Mouse (Mus musculus) testis, postnatal 10 days (tissue): ENCODE data around the gene Rbp2.
A peak's percentile ranks its signal among the peaks of the same experiment; 100 is the strongest.

Experiments
- DNase-seq: peaks from one replicate; pipeline ENCODE4 v3.0.0; 2021; ENCODE audit warnings: low spot score

Rbp2 gene

DNA sequence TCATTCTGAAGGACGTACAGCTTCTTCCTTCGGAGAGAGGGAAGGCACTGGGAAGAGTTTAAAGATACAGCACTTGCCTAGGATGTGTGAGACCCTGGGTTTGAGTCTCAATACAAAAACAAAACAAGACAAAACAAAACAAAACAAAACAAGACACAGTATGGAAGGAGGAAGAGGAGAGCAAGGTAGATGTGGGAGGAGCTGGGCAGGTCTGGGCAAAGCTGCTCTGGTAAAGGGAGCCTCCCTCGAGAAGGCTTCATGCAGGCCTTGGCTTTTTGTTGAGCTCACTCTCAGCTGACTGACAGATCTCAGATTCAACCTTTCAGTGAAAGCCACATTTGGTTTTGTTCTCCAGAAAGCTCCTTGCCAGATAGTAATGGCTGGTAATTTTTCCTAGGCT lies at the start of gene Rbp2:
TSS of gene Rbp2 (plus strand) at position 301 of the 400 bp plus-strand sequence.
- no peak for DNase-seq

DNA sequence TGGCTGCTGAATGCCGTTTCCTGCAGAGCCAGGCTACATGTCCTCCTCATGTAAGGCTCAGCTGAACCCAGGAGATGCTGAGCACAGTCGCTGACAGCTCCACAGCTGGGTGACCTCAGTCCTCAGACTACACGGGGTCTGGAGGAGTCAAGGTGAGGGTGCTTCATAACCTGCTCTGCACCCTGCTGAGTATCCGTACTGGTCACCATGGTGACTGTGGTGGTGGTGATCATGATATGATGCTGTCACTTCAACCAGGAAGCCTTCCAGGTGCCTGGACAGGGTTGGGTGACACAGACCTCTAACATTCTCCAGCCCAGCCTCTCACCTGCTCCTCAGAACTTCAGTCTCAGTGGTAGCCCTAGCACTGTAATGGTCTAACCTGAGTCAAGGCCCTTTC lies 48.1 kb upstream of the Rbp2 start:
- DNase-seq: no peak

DNA sequence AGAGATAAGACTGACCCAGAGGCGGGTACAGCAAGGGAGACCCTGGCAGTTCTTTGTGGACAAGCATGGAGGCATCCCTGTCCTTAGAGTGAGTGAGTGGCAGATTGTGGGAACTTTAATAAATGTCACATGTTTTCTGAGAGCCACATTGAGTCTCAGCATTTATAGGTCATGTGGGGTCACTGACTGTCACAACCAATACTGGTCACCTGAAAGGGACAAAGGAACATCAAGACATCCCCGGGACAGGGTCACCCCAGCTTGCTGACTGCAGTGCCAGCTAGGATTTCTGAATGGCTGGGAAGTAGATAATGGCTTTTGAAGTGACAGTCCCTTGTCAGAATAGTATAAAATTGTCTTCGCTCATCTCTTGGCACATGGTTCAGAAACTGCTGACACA lies 46.8 kb upstream of the Rbp2 start:
- DNase-seq: no peak

DNA sequence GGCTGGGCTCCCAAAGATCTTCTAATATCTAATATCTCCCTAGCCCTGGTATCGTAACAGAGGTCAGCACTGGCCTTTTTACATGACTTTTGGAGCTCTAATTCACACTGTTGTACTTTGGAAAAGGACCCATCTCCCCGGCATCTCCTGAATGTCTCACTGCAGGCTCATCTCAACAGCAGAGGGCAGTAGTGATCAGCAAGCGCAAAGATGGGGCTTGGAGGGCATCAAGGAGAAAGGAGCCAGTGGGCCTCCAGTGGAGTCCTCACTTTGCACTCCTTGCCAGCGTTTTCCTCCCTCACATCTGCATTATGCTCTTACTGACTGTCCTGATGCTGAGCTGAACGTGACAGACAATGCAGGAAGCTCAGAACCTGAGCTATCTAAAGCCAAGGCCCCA lies 43.3 kb upstream of the Rbp2 start:
- DNase-seq: peak; percentile 68

DNA sequence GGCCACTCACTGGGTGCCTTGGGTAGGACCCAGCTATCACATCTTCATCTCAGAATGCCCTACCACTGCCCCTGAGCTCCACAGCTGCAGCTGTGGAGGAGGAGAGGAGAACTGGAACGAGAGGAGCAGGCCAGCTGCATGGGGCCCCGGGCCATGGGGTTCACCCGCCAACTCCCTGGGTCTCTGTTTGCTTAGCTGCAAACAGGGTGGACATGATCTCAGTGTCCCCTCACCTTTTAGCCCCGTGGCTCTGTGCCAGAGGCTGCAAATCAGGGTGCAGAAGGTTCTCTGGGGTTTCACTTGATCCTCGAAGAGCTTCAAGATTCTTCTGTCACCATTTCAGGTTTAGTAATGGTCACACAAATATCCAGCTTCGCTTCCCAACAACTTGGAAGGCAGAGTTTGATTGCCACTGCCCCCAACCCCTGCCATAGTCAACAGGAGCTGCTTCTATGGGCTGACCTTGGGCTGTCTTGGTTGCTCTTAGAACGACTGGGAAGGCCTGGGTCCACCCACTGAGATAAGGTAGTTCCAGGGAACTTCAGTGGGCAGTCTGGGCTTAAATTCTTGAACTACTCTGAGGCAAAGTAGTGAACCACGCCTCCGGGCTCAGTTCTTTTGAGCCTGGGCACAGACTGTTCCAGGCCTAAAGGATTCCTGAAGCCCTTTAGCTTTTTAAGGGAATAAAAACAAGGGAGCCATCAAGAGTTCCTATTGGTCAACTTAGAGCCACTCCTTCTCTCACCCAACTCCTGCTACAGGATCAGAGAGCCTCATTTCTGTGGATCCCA lies 40.4 kb upstream of the Rbp2 start:
- peak; percentile 72 for DNase-seq

DNA sequence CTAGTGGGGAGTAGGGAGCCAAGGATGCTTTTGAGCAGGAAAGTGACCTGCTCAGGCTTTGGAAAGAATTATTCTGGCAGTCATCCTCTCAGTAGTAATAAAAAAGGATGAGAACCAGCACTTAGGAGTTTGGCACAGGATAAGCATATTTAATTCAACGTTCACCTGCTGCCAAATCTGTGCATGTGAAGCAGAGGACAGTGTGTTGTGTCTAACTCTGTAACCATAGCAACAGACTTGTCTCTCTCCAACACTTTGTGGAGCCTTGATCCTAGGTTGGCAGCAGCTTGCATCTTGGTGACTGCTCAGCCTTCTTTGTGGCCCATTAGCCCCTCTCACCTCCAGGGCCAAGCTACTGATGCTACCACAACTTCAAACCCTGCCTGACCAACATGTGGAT lies 34.9 kb upstream of the Rbp2 start:
- DNase-seq: no peak

DNA sequence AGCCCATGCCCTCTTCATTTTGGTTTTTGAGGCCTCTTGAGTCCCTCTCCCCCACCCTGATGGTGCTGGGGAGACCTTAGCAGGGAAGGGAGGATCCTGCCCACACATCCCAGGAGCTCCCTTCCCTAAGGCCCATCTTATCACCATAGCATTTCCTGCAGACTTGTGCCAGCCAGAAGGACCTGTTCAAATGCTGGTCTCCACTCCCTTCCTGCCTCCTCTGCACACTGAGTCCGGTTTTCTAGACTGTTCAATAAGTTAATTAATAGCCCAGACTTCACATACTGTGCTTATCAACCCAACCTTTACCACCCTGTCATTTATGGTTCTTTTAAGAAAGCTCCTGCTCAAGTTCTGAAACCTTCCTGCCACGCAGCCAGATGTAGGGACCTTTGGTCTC lies 19.2 kb upstream of the Rbp2 start:
- no peak for DNase-seq

DNA sequence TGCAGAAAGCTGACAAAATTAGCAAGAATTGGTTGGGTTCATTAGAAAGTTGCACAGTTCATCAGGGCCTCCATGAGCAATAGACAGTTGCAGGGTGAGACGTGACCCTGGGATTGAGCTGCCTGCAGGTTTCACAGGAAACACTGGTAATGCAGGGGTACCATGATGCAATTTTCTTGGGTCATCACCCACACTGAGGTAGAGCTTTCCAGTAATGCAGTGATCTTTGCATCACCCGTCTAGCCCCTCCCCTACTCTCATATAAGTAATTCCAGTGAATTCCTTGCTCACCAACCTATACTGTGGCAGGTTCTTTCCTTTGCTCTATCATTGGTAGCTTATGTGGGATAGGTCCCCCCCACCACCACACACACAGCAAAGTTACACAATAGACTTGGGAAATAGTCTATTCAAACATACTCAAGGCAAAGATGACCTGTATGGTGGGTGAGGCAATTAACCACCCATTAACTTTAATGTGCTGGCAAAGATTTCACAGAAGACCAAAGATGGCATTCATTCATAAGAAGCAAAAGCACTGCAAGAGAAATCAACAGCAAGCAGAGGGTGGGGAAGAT lies 5.7 kb upstream of the Rbp2 start:
- no peak for DNase-seq

DNA sequence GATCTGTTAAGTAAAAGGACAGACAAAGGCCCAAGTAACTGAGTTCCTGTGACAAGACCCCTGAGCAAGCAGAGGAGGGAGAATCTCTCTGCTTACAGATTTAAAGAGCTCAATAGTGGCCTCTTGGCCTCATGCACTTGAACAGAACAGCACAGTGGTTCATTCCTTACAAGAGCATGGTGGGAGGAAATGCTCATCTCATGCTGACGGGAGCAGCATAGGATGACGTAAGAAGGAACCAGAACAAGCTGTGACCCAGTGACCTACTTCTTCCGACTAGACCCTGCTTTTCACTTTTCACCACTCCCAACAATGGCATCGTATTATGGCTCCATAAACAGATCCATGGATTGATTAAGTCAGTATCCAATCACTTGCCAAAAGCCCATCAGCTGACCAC lies 3.7 kb upstream of the Rbp2 start:
- DNase-seq: no peak

DNA sequence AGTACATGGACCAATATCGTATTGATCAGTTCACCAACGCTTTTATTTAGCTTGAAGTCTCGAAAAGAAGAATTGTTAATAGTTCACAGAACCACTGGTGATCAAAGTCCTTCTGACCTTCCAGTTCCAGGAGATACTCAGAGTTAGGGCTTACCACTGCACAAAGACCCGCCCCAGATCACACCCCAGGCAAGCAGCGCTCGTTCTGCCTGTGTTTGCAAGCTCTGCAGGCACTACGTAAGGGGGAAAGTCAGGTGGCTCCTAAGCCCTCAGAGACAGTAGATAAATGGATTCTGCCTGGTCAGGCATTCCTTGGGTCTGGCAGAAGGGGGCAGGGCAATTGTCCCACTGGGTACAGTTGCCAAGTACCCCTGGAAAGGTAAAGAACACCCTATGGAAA lies 895 bp upstream of the Rbp2 start:
- no peak for DNase-seq

DNA sequence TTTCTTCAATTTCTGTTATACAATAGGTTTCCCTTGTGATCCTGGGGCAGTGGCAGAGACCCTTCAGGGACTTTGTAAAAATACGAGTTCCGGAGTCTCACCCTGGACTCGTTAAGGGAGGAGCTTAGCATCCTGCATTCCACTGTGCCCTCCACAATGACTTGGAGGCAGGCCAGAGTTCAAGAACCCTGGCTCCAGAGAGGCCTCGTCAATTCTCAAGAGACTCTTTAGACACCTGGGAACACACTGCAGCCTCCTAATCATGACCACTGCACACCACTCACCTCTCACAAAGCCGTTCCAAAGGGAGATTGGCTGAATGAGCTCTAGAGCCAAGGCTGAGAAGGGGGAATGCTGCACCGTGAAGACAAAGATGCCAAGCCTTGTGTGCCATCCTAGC lies 1.4 kb downstream of the Rbp2 start:
- DNase-seq: no peak

DNA sequence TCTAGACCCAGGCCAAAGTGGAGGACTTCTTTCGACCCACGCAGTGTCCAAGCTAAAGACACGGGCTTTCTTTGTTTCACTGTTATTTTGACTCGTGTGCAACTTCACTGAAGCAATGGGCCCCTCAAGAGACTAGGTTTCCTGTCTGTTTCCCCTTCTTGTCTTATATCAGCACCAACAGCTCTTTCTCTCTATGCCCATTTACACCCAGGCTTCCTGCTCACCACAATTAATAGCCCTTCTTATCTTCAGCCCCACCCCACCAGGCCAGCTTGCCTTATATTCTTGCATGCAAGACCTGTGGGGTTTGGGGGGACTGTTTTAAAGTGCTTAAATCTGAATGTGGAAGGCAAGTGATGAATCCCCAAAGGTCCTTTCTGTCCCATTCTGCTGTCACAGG lies 3.6 kb downstream of the Rbp2 start:
- DNase-seq: no peak

DNA sequence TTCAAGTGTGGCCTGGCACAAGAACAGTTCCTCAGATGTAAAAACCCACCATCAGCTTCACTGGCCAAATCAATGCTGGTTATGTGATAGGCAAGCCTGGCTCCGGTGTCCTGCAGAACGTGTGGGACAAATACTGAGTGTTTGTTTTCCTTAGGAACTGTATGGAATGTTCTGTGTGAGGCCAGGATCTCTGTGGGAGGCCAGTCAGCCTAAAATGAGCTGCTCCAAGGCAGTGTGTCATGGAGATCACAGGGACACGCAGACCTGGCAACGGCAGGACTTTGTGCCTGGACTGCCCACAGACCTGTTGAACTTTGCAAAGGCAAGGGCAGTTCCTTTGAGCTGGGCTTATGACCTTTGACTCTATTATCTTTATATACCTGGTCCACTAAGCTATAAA lies 4.2 kb downstream of the Rbp2 start:
- no peak for DNase-seq

DNA sequence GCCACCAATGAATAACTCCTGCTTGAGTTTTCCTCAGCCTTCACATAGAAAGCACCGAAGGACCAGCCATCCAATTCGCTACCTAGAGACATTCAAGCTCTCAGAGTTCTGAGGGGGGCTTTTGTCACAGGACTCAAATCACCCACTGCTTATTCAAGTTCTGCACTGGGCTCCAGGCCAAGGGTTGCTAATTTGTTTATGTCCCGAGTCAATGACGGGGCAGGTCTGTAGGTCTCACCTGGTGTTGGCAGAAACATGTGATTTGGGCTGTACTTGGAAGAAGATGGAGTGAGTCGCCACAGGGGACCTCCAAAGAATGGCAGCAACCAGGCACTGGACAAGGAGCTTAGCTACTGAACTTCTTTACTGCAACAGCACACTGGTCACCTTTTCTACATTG lies 5.2 kb downstream of the Rbp2 start:
- no peak for DNase-seq

DNA sequence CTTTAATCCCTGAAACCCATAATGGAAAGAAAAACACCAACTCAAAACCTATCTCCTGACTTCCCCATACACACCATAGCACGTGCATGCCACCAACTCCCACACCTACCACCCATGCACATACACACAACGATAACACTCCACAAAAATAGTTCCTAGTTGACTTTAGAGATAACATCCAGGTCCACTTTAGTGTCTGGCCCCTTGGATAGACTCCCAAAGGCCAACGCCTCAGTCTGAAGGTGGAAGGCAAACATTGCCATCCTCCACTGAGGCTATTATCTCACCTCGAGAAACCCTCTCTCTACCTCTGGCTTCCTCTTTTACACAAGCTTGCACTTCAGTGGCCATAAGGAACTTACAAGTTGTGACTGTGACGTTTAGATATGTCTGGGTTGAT lies 6.3 kb downstream of the Rbp2 start:
- DNase-seq: no peak

DNA sequence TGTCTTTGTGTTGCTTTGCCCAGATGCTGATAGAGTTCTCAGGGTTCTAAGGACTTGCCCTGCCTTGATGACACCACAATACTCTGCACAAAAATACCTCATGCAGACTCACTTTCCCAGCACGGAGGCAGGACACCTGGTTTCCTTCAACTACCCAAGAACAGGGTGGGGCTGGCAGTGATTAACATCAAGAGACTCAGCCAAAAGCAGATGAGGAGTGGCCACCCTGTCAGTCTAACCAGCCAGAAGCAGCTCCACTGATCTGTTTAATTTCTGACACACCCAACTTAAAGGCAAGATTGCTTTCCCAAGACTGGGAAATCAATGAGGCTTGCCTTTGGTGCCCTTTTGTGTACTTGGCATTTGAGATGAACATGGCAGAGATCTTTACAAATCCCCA lies 6.9 kb downstream of the Rbp2 start:
- no peak for DNase-seq

DNA sequence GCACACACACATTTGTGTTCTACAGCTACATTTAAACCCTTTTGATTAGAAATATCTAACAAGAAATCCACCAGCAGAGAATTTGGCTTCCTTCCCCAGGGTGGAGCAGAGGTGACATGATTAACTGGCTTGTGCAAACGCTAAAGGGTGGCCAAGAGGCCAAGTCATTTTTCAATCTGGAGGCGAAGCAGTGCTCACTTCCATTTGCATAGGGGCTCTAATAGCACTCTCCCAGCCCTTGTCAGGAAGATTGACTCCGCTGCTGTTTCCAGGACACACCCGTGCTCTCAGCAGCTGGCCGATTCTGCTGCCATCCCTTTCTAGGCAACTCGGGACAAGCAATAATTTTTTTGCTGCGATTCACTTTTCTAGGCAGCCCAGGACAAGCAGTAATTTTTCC lies 11.2 kb downstream of the Rbp2 start:
- DNase-seq: no peak

DNA sequence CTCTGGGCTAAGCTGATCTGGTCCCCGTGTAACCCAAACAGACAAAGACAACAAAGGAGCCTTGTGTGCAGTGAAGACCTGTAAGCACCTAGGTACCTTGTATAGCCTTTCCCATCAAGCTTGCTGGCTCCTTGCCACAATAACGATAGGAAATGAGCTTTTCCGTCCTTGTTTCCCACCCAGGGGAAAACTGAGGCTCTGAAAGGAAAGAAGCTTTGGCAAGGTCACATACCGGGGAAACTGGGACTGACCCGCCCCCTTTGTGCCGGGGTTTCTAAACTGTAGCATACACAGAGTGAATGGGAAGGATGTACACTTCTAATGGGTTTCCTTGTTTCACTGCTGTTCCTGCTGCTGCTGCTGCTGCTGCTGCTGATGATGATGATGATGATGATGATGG lies 12.1 kb downstream of the Rbp2 start:
- DNase-seq: no peak

DNA sequence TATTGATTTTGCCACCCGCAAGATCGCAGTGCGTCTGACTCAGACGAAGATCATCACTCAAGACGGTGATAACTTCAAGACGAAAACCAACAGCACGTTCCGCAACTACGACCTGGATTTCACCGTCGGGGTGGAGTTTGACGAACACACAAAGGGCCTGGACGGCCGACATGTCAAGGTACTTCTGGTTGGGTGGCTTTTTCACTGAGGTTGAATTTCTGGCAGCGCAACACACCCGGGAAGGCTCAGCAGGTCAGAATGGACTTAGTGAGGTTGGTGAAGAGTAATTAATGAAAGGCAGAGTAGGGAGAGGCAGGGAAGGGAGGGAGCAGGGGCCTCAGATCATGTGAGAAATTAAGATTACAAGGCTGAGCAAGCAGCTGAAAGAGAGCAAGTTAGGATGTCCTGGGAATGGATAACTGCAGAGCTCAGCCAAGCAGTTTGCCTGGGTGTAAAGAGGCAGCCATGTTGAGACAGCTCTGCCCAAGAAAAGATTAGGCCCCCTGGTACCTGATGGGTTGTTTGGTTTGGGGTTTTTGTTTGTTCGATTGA lies 12.9 kb downstream of the Rbp2 start:
- DNase-seq: no peak

DNA sequence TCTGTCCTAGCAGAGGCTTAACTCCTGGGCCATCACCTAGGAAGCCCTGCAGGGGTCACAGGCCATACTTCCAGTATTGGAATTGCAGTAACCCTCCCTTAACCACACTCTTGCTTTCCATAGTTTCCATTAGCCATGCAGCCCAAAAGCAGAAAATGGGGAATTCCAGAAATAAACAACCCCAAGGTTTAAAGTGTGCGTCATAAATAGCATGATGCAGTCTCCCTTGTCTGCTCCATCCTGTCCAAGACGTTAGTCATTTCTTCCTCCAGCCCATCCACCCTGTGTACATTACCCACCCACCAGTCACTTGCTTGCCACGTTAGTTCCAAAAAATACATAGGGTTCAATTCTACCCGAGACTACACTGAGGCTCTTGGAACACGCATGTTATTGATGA lies 13.7 kb downstream of the Rbp2 start:
- DNase-seq: no peak

DNA sequence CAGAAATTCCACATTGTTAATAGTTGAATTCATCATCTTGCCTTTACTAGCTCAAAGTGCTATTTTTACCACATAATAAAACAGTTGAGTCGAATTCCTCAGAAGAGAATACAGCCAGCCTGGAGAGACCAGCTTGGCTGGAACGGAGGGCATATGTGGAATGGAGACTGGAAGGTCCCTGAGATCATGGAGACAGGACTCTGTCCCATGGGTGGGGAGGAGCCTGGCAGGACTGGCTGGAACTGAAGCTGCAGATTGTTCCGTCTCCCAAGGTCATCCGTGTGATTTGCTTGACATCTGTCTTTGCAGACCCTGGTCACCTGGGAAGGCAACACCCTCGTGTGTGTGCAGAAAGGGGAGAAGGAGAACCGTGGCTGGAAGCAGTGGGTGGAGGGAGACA lies 21.6 kb downstream of the Rbp2 start:
- DNase-seq: no peak

DNA sequence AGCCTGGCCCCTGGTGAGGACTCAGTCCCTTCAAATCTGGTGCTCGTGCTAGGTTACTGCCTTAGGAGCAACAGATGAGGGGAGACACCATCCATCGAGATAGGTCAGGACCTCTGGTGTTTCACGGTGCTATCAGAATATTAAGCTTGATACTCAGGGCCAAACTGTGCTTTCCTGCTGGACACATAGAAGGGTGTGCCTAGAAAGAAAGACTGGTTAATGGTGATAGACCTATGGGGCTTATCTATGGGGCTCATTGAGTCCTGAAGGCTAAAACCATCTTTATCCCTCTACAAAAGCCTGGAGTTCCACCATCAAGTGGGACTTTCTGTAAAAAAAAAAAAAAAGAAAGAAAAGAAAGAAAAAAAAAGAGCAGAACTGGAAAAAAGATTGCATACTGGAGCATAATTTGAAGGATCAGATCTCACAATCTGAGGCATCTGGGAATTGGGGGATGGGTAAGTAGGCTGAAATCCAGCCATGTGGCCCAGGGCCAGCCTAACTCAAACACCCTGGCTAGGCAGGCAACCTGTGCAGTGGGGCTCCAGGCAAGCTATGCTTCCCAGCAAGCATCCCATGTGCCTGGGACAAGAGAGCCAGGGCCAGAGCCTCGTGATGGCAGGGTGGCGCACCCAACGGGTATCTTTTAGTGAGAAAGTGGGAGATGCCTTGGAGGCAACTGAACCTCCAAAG lies 24.6 kb downstream of the Rbp2 start:
- DNase-seq: no peak

DNA sequence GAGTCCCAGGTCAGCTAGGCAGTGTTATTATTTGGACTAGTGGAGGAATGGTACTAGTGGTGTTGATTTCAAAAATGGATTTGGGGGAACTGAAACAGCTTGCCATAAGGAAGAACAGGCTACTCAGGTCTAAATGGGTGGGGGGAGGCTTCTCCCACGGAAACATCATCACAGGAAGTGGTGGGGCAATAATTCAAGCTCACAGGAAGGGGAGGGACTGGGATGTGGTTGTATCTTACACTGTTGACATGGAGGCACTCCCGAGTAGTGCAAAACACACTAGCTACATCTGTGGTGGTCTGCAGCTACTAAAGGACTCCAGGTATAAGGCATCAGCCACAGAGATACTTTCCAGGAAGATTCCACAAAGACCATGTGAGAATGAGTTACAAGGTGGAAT lies 38.0 kb downstream of the Rbp2 start:
- peak; percentile 24 for DNase-seq
